Comparison of ENCODE assay signal across 23 mouse cellular contexts in the genomic region with DNA sequence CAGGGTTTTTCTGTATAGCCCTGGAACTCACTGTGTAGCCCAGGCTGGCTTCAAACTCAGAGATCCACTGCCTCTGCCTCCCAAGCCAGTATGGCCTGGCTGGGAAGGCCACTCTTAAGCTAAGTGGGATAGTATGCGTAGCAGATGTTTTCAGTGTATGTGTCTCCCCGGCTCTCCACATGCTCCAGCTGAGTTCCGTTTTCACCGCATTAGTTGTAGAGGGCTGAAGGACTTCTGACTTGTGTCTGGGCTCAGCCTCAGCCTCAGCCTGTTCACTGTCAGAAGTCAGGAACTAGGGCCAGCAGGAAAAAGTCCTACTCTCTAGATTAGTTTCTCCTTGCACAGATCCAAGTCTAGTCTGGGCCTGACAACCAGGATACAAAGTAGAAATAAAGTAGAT. TPM values are rescaled to one million over a fixed set of nuclear protein-coding genes. Genes with fewer than 3 reads are reported as not detected.
DNase-seq lines count a peak whose midpoint lies in the region; ATAC-seq and TF ChIP-seq lines count a peak whose summit lies in the region.
"Had no signal": no experiment of that assay in that cellular context is flagged by ENCODE, and none has a peak within 500 bp of the region (broad histone marks: within the 10 kb centered on the region; RNA-seq: fewer than 3 reads in every experiment).

No protein-coding gene starts in this region.

- H3K4me3 ChIP-seq in intestine, embryonic 14.5 days (ENCODE audit: low read depth, low read length): no peak overlapping the region
- no peak overlapping the region for H3K4me3 ChIP-seq in intestine, postnatal 0 days (ENCODE audit: low read depth, low read length)
- H3K4me3 ChIP-seq in embryonic facial prominence, embryonic 15.5 days (replicated peaks): no peak overlapping the region
- no peak overlapping the region for H3K4me3 ChIP-seq in stomach, postnatal 0 days (ENCODE audit: low read depth, low read length)
- no peak overlapping the region for H3K4me3 ChIP-seq in midbrain, embryonic 13.5 days (replicated peaks)
- H3K4me3 ChIP-seq: forebrain, embryonic 13.5 days; limb, embryonic 10.5 days had no signal

- H3K27me3 ChIP-seq in intestine, embryonic 14.5 days (replicated peaks; ENCODE audit: control insufficient read depth, insufficient read depth, low read length): no peaks in the 10 kb centered on the region
- H3K27me3 ChIP-seq in intestine, postnatal 0 days (replicated peaks; ENCODE audit: control insufficient read depth, insufficient read depth, low read length): no peaks in the 10 kb centered on the region
- no peaks in the 10 kb centered on the region for H3K27me3 ChIP-seq in embryonic facial prominence, embryonic 15.5 days
- H3K27me3 ChIP-seq in stomach, postnatal 0 days (ENCODE audit: control insufficient read depth, insufficient read depth, low read length): no peaks in the 10 kb centered on the region
- no peaks in the 10 kb centered on the region for H3K27me3 ChIP-seq in midbrain, embryonic 13.5 days
- H3K27me3 ChIP-seq: forebrain, embryonic 13.5 days had no signal

- no peak for DNase-seq in intestine, embryonic 14.5 days (ENCODE audit: low spot score)
- peak; percentile 28 for DNase-seq in lung, postnatal 14 days
- no peak for DNase-seq in stomach, postnatal 0 days (ENCODE audit: low spot score)
- DNase-seq in urinary bladder, adult 18-20 months (ENCODE audit: low spot score in 2 of 2): no peak
- DNase-seq: adrenal gland, postnatal 36 days; cerebellum, adult 11-12 months; cerebellum, postnatal 14 days; embryo, embryonic 11 days; heart, adult 18-20 months; heart, postnatal 36 days; kidney, adult 18-20 months; kidney, postnatal 36 days; layer of hippocampus, adult 9-11 months; liver, postnatal 0 days; retina, postnatal 1 day; thymus, postnatal 14 days had no signal

- H3K36me3 ChIP-seq in intestine, embryonic 14.5 days (ENCODE audit: control insufficient read depth, insufficient read depth, low read length): 0 out of 2 replicates have a peak, but pooled peaks cover 4% of the 10 kb centered on the region
- H3K36me3 ChIP-seq in intestine, postnatal 0 days (ENCODE audit: control insufficient read depth, insufficient read depth): no peaks in the 10 kb centered on the region
- 0 out of 2 replicates have a peak, but pooled peaks cover 3% of the 10 kb centered on the region for H3K36me3 ChIP-seq in embryonic facial prominence, embryonic 15.5 days
- H3K36me3 ChIP-seq in stomach, postnatal 0 days (ENCODE audit: control insufficient read depth, insufficient read depth, low read length): no peaks in the 10 kb centered on the region; the same call in 1 of the 2 replicates
- peaks cover 11% of the 10 kb centered on the region; the same call in 1 of the 2 replicates for H3K36me3 ChIP-seq in midbrain, embryonic 13.5 days

- no peak for ATAC-seq in intestine, embryonic 14.5 days (replicated peaks; ENCODE audit: low FRiP score, low TSS enrichment, low read depth)
- no peak for ATAC-seq in intestine, postnatal 0 days
- ATAC-seq in embryonic facial prominence, embryonic 15.5 days (ENCODE audit: insufficient number of reproducible peaks, low FRiP score, low TSS enrichment, low read depth): peak; percentile 67; the same call in 1 of the 2 replicates
- ATAC-seq in stomach, postnatal 0 days (ENCODE audit: low FRiP score, low TSS enrichment): no peak; the same call in 1 of the 2 replicates
- no peak for ATAC-seq in midbrain, embryonic 13.5 days
- ATAC-seq: forebrain, embryonic 13.5 days; liver, postnatal 0 days had no signal

- H3K4me2 ChIP-seq in intestine, embryonic 14.5 days (ENCODE audit: low read length): no peak overlapping the region
- H3K4me2 ChIP-seq in intestine, postnatal 0 days (replicated peaks; ENCODE audit: low read depth): no peak overlapping the region
- H3K4me2 ChIP-seq in embryonic facial prominence, embryonic 15.5 days (replicated peaks): no peak overlapping the region
- no peak overlapping the region for H3K4me2 ChIP-seq in stomach, postnatal 0 days (replicated peaks; ENCODE audit: low read depth)
- H3K4me2 ChIP-seq in midbrain, embryonic 13.5 days (replicated peaks): no peak overlapping the region
- H3K4me2 ChIP-seq: forebrain, embryonic 13.5 days; hindbrain, embryonic 14.5 days had no signal

- H3K9me3 ChIP-seq in intestine, embryonic 14.5 days (ENCODE audit: control insufficient read depth, low read length): no peaks in the 10 kb centered on the region
- no peaks in the 10 kb centered on the region for H3K9me3 ChIP-seq in intestine, postnatal 0 days (ENCODE audit: control insufficient read depth)
- H3K9me3 ChIP-seq in embryonic facial prominence, embryonic 15.5 days (replicated peaks): no peaks in the 10 kb centered on the region
- H3K9me3 ChIP-seq in stomach, postnatal 0 days (ENCODE audit: control insufficient read depth, low read length): no peaks in the 10 kb centered on the region
- H3K9me3 ChIP-seq in midbrain, embryonic 13.5 days: no peaks in the 10 kb centered on the region
- H3K9me3 ChIP-seq: forebrain, embryonic 13.5 days; G1E; limb, embryonic 10.5 days had no signal

- no peak for TF ChIP-seq CTCF in intestine, postnatal 0 days (IDR thresholded peaks at IDR 0.05; ENCODE audit: low read depth)
- TF ChIP-seq CTCF in stomach, postnatal 0 days (IDR thresholded peaks at IDR 0.05; ENCODE audit: low read depth): no peak

- no peak for TF ChIP-seq EP300 in stomach, postnatal 0 days (optimal IDR thresholded peaks at IDR 0.05)

- peak overlapping the region; percentile 35; the same call in 1 of the 2 replicates for H3K27ac ChIP-seq in intestine, embryonic 14.5 days (ENCODE audit: low read depth)
- H3K27ac ChIP-seq in intestine, postnatal 0 days (ENCODE audit: low read depth, low read length): no peak overlapping the region
- H3K27ac ChIP-seq in embryonic facial prominence, embryonic 15.5 days (replicated peaks): no peak overlapping the region; the same call in 1 of the 2 replicates
- H3K27ac ChIP-seq in stomach, postnatal 0 days (replicated peaks): 0 out of 2 replicates have a peak overlapping the region, but pooled peaks have one; percentile 8
- H3K27ac ChIP-seq in midbrain, embryonic 13.5 days: no peak overlapping the region
- H3K27ac ChIP-seq: forebrain, embryonic 13.5 days; hindbrain, embryonic 14.5 days; limb, embryonic 10.5 days had no signal

- no peaks in the 10 kb centered on the region for H3K4me1 ChIP-seq in intestine, embryonic 14.5 days (replicated peaks; ENCODE audit: control insufficient read depth, insufficient read depth, low read length)
- 0 out of 2 replicates have a peak, but pooled peaks cover 4% of the 10 kb centered on the region for H3K4me1 ChIP-seq in intestine, postnatal 0 days (replicated peaks; ENCODE audit: control insufficient read depth, insufficient read depth, low read length)
- peaks cover 17% of the 10 kb centered on the region for H3K4me1 ChIP-seq in embryonic facial prominence, embryonic 15.5 days
- H3K4me1 ChIP-seq in stomach, postnatal 0 days (replicated peaks; ENCODE audit: control insufficient read depth, insufficient read depth): no peaks in the 10 kb centered on the region; the same call in 1 of the 2 replicates
- peaks cover 5% of the 10 kb centered on the region for H3K4me1 ChIP-seq in midbrain, embryonic 13.5 days (replicated peaks)

- H3K9ac ChIP-seq in intestine, embryonic 14.5 days (ENCODE audit: low read length): no peak overlapping the region
- H3K9ac ChIP-seq in intestine, postnatal 0 days (ENCODE audit: low read depth, low read length): no peak overlapping the region
- H3K9ac ChIP-seq in embryonic facial prominence, embryonic 15.5 days: no peak overlapping the region
- H3K9ac ChIP-seq in stomach, postnatal 0 days (ENCODE audit: low read length): no peak overlapping the region
- no peak overlapping the region for H3K9ac ChIP-seq in midbrain, embryonic 13.5 days (replicated peaks)
- H3K9ac ChIP-seq: forebrain, embryonic 13.5 days; hindbrain, embryonic 14.5 days; liver, postnatal 0 days had no signal

- WGBS in intestine, embryonic 14.5 days: 73% methylated on average over 4 of the region's 4 CpGs
- WGBS in intestine, postnatal 0 days: 66% methylated on average over 4 of the region's 4 CpGs
- WGBS in embryonic facial prominence, embryonic 15.5 days: 26% methylated on average over 4 of the region's 4 CpGs
- 54% methylated on average over 4 of the region's 4 CpGs for WGBS in stomach, postnatal 0 days
- WGBS in midbrain, embryonic 13.5 days: 91% methylated on average over 4 of the region's 4 CpGs

RNA-seq across cellular contexts. Expression of a gene that starts 6.7 kb away (rescaled TPM):
- 59.7 and 66.0 TPM in 2 replicates for polyA plus RNA-seq in intestine, embryonic 14.5 days (2014; fragmentation: Nextera tagmentation; extraction: Ambion mirVana)
- polyA plus RNA-seq in intestine, postnatal 0 days (2015; fragmentation: Nextera tagmentation; extraction: Ambion mirVana): 26.1 and 28.6 TPM in 2 replicates
- polyA plus RNA-seq in embryonic facial prominence, embryonic 15.5 days (2015; fragmentation: Nextera tagmentation; extraction: Ambion mirVana): 65.5 and 65.9 TPM in 2 replicates
- 33.4 and 34.0 TPM in 2 replicates for polyA plus RNA-seq in stomach, postnatal 0 days (2015; fragmentation: Nextera tagmentation; extraction: Ambion mirVana)
- 86.0 and 87.8 TPM in 2 replicates for polyA plus RNA-seq in midbrain, embryonic 13.5 days (2015; fragmentation: Nextera tagmentation; extraction: Ambion mirVana)

RNA-seq across cellular contexts. Expression of a gene that starts 7.3 kb away (rescaled TPM):
- polyA plus RNA-seq in intestine, embryonic 14.5 days (2014; fragmentation: Nextera tagmentation; extraction: Ambion mirVana): 16.4 and 16.9 TPM in 2 replicates
- 9.8 and 10.0 TPM in 2 replicates for polyA plus RNA-seq in intestine, postnatal 0 days (2015; fragmentation: Nextera tagmentation; extraction: Ambion mirVana)
- polyA plus RNA-seq in embryonic facial prominence, embryonic 15.5 days (2015; fragmentation: Nextera tagmentation; extraction: Ambion mirVana): 15.3 and 16.6 TPM in 2 replicates
- 7.8 and 8.3 TPM in 2 replicates for polyA plus RNA-seq in stomach, postnatal 0 days (2015; fragmentation: Nextera tagmentation; extraction: Ambion mirVana)
- polyA plus RNA-seq in midbrain, embryonic 13.5 days (2015; fragmentation: Nextera tagmentation; extraction: Ambion mirVana): 67.3 and 70.5 TPM in 2 replicates

Comparison
In these comparisons a context has a peak if more than half of its experiments do, and no peak if none do; other contexts are left out.
1. H3K27ac ChIP-seq: peak in intestine, embryonic 14.5 days (single experiment) and stomach, postnatal 0 days (single experiment); none in intestine, postnatal 0 days (single experiment), embryonic facial prominence, embryonic 15.5 days (single experiment) and midbrain, embryonic 13.5 days (single experiment).